Mouse (Mus musculus) cerebellum, adult 2 months (tissue): ENCODE data around the gene Lhx2.

Experiments
- CTCF ChIP-seq: fragments of 200-500 bp; IDR thresholded peaks from 2 replicates; pipeline ENCODE4 v1.5.1; 2011; ENCODE audit warnings: low read depth, mild to moderate bottlenecking, control low read depth, low read length, moderate library complexity, borderline replicate concordance; ENCODE audit not compliant: insufficient read depth
- POLR2A ChIP-seq: fragments of 200-500 bp; IDR thresholded peaks from 2 replicates; pipeline ENCODE4 v1.6.1; 2011; ENCODE audit warnings: low read length, control low read depth, borderline replicate concordance; ENCODE audit not compliant: insufficient read depth

DNA sequence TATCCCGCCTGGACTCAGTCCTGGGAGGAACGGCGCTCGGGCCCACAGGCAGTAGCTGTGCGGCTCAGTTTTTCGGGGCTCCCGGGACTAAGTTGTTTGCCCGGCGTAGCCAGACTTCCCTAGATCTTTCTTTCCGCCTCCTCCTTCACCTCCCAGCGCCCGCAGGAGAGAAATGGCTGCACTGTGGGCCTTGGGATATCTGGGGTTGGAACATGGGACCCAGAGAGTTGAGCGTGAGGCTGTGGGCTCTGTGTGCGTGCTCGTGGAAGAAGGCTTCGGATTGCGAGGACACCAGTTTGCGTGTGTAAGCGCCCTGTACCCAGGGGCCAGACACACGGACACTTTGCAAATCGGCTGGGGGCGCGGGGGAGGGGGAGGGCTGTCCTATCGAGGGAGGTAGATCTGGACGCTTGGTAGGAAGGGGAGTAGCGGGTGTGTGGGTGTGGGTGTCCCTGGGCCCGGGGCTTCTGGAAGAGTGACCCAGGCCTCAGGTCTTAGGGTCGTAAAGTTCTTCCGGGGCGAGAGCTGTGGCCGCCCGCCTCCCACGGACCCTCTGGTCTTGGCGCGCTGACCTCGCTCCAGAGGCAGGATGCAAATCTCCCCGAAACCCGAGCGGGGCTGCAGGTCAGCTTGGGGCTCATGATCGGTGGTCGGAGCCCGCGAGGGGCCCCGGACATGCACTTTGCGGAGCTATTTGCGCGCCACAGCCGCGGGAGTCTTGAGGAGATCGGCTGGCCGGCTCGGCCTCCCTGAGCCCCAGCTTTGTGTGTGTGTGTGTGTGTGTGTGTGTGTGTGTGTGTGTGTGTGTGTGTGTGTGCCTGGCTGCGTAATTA lies 17.6 kb downstream of the Lhx2 start:
- TF ChIP-seq POLR2A = no peak
- TF ChIP-seq CTCF = no peak
